12 mouse cellular contexts compared by ENCODE assay signal in the genomic region with DNA sequence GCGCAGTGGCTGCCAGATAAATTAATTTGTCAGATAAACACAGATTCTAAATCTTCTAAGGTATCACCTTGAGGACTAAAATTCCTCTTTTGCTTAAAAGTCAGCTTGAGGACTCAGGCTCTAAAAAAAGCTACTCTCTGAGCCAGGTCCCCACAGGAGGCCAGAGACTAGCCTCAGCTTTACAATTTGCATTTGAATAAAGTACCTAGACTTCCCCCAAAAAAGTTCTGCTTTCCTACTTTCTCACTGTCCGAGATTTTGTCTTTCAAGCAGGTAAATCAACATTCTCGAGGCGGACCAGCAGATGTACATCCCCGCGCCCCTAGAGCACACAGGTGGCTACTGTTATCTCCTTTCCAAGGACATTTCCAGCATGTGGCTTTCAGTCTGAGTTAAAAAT. TPM values are rescaled to one million over a fixed set of nuclear protein-coding genes. Genes with fewer than 3 reads are reported as not detected.
A peak's percentile ranks its signal among the peaks of the same experiment; 100 is the strongest.
DNase-seq lines count a peak whose midpoint lies in the region; TF ChIP-seq lines count a peak whose summit lies in the region.
"Not testable (repeated sequence)": the region's sequence is repeated elsewhere in the genome, so short reads cannot be mapped to it uniquely, and the experiment has no call there.
"Had no signal": no experiment of that assay in that cellular context is flagged by ENCODE, and none has a peak within 500 bp of the region (broad histone marks: within the 10 kb centered on the region; RNA-seq: fewer than 3 reads in every experiment).

No protein-coding gene starts in this region.

- TF ChIP-seq CTCF in ES-Bruce4 (IDR thresholded peaks at IDR 0.05; ENCODE audit: low read depth, low read length), result not testable (repeated sequence)

- peaks cover 11% of the 10 kb centered on the region for H3K9me3 ChIP-seq in ES-Bruce4 (replicated peaks; ENCODE audit: control insufficient read depth, insufficient read depth, low read length, poor library complexity, severe bottlenecking)

- H3K36me3 ChIP-seq in ES-Bruce4 (ENCODE audit: control insufficient read depth, insufficient read depth, low read length, poor library complexity, severe bottlenecking), result not testable (repeated sequence)

- 0 out of 2 replicates have a peak, but pooled peaks have one; percentile 53 for TF ChIP-seq EP300 in ES-Bruce4 (IDR thresholded peaks at IDR 0.05; ENCODE audit: insufficient read depth, low read depth, low read length)

- H3K4me1 ChIP-seq in ES-Bruce4 (ENCODE audit: control insufficient read depth, insufficient read depth, low read length), result not testable (repeated sequence)

- TF ChIP-seq POLR2A in ES-Bruce4 (IDR thresholded peaks at IDR 0.05; ENCODE audit: insufficient read depth, low read length), result not testable (repeated sequence)

- peak; percentile 68 for DNase-seq in ES-CJ7 (ENCODE audit: low read depth, low spot score)
- peak; percentile 88 for DNase-seq in R1 (ENCODE audit: low read depth, low spot score)
- DNase-seq in ZHBTc4 (ENCODE audit: low read depth, low spot score), result peak; percentile 32

- not testable (repeated sequence) for H3K27ac ChIP-seq in ES-Bruce4 (ENCODE audit: insufficient read depth, low read length)

- not testable (repeated sequence) for H3K9ac ChIP-seq in ES-Bruce4 (ENCODE audit: low read depth, poor library complexity, severe bottlenecking)

- H3K4me3 ChIP-seq in ES-Bruce4 (ENCODE audit: low read depth, low read length), result not testable (repeated sequence)

- not testable (repeated sequence) for H3K27me3 ChIP-seq in ES-Bruce4 (ENCODE audit: control insufficient read depth, insufficient read depth, low read length, poor library complexity, severe bottlenecking)

RNA-seq across cellular contexts. Expression of gene Esp4, which starts 14.5 kb away (rescaled TPM):
- not detected in 2 replicates for polyA plus RNA-seq in ES-Bruce4 (2011; ENCODE audit: insufficient read depth, insufficient read length, low read depth, missing spikeins)
- polyA plus RNA-seq: activated CD4-positive, CD25-positive, alpha-beta regulatory T cell, adult 4 months; adrenal gland, adult 2 months; brain, embryonic 14.5 days; C2C12; CD4-positive, CD25-positive, alpha-beta regulatory T cell, adult 4 months; cerebellum, adult 2 months; G1E; Patski had no signal

RNA-seq across cellular contexts. Expression of gene Esp6, which starts 22.6 kb away (rescaled TPM):
- not detected in 2 replicates for polyA plus RNA-seq in ES-Bruce4 (2011; ENCODE audit: insufficient read depth, insufficient read length, low read depth, missing spikeins)
- polyA plus RNA-seq: activated CD4-positive, CD25-positive, alpha-beta regulatory T cell, adult 4 months; adrenal gland, adult 2 months; brain, embryonic 14.5 days; C2C12; CD4-positive, CD25-positive, alpha-beta regulatory T cell, adult 4 months; cerebellum, adult 2 months; G1E; Patski had no signal

RNA-seq across cellular contexts. Expression of gene Esp3, which starts 48.0 kb away (rescaled TPM):
- not detected in 2 replicates for polyA plus RNA-seq in ES-Bruce4 (2011; ENCODE audit: insufficient read depth, insufficient read length, low read depth, missing spikeins)
- polyA plus RNA-seq: activated CD4-positive, CD25-positive, alpha-beta regulatory T cell, adult 4 months; adrenal gland, adult 2 months; brain, embryonic 14.5 days; C2C12; CD4-positive, CD25-positive, alpha-beta regulatory T cell, adult 4 months; cerebellum, adult 2 months; G1E; Patski had no signal

Comparison
In these comparisons a context has a peak if more than half of its experiments do, and no peak if none do; other contexts are left out.
1. DNase-seq: peak in every context shown above with its lines; median percentile 88 in R1; 68 in ES-CJ7; 32 in ZHBTc4.